Mouse (Mus musculus): Measurements from ENCODE around the gene Capn10.

DNA sequence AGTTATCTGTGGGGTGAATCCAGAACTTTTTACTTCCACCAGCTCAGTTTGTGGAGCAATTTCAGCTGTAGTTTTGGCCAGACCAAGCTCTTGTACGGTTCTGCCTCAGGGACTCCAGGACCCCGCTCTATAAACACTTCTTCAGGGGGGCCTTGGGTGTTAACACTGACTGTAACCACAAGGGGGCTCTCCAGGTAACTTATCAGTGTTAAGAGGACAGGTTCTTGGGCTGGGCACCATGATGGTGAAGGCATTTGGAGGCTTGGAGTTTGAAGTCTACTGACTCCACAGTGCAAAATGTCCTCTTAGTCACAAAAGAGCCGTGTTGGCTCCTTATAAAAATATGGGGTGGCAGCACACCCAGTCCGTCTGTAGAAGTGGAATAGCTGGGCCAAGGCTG, 25.1 kb upstream of the Capn10 start:
- peak; percentile 52; the same call in 1 of the 2 replicates for TF ChIP-seq CTCF (IDR thresholded peaks at IDR 0.05; ENCODE audit: borderline replicate concordance, extremely low read depth, insufficient read depth, insufficient read length)
- TF ChIP-seq POLR2A (IDR thresholded peaks at IDR 0.05; ENCODE audit: borderline replicate concordance, extremely low read depth, insufficient read depth, insufficient read length, poor library complexity, severe bottlenecking): no peak

Data from brain, embryonic 14.5 days (tissue).